Mouse (Mus musculus) liver, postnatal 0 days (tissue): ENCODE measurements around the gene Zfp398. TPM values are rescaled to one million over a fixed set of nuclear protein-coding genes. Genes with fewer than 3 reads are reported as not detected.

Source experiments
- ATAC-seq: fragments of 200-750 bp; cut with Nextera tagmentation; 2 replicates; pipeline ENCODE4 v1.8.0; 2017; ENCODE audit warnings: mild to moderate bottlenecking, moderate library complexity
- DNase-seq: peaks from one replicate; pipeline ENCODE4 v3.0.0-alpha.2; 2016
- H3K27ac ChIP-seq: fragments of 300-500 bp; sonication (generic); 2 replicates; pipeline ENCODE4 v1.5.1; 2014; ENCODE audit warnings: antibody characterized with exemption, moderate library complexity, mild to moderate bottlenecking, low read depth
- H3K27me3 ChIP-seq: fragments of 300-500 bp; sonication (generic); 2 replicates; pipeline ENCODE4 v1.6.1; 2014; ENCODE audit warnings: low read length, control low read depth, mixed read lengths; ENCODE audit not compliant: insufficient read depth
- H3K36me3 ChIP-seq: fragments of 300-500 bp; sonication (generic); replicated peaks from 2 replicates; pipeline ENCODE4 v1.6.1; 2014; ENCODE audit warnings: mild to moderate bottlenecking, control low read depth, low read length, moderate library complexity, mixed read lengths; ENCODE audit not compliant: insufficient read depth
- H3K4me1 ChIP-seq: fragments of 300-500 bp; sonication (generic); 2 replicates; pipeline ENCODE4 v1.6.1; 2014; ENCODE audit warnings: antibody characterized with exemption, mild to moderate bottlenecking, control low read depth; ENCODE audit not compliant: insufficient read depth
- H3K4me2 ChIP-seq: fragments of 300-500 bp; sonication (generic); 2 replicates; pipeline ENCODE4 v1.6.1; 2014; ENCODE audit warnings: low read depth, mild to moderate bottlenecking, low read length, moderate library complexity, mixed read lengths
- H3K4me3 ChIP-seq: fragments of 300-500 bp; sonication (generic); 2 replicates; pipeline ENCODE4 v1.5.1; 2014; ENCODE audit warnings: low read depth, low read length
- H3K9ac ChIP-seq: fragments of 300-500 bp; sonication (generic); replicated peaks from 2 replicates; pipeline ENCODE4 v1.6.1; 2014; ENCODE audit warnings: mild to moderate bottlenecking, moderate library complexity
- H3K9me3 ChIP-seq: fragments of 300-500 bp; sonication (generic); 2 replicates; pipeline ENCODE4 v1.6.1; 2016; ENCODE audit warnings: mild to moderate bottlenecking, control low read depth, low read length, mixed read lengths
- CTCF ChIP-seq: sonication (generic); IDR thresholded peaks from 2 replicates; pipeline ENCODE4 v1.5.1; 2016; ENCODE audit warnings: antibody characterized with exemption, low read depth
- EP300 ChIP-seq: IDR thresholded peaks from 2 replicates; pipeline ENCODE4 v1.6.1; 2016; ENCODE audit warnings: antibody characterized with exemption, low read depth, mild to moderate bottlenecking
- WGBS: fragments of 180-500 bp; shearing (Covaris S2); extraction: QIAGEN DNeasy Blood & Tissue Kit; methylation state at CpG from one replicate; pipeline ENCODE4 v1.1.7; 2014; ENCODE audit not compliant: insufficient replicate concordance; 5-methylcytosine and 5-hydroxymethylcytosine counted together
- polyA plus RNA-seq: library from polyadenylated mRNA; unstranded; fragments of >200 nt; fragmentation: Nextera tagmentation; extraction: Ambion mirVana; gene quantifications from 2 replicates; pipeline ENCODE4 v1.2.1, GENCODE M21; 2015

Gene Zfp398
- polyA plus RNA-seq, 1 experiment from 2014 or later = 1.6 TPM

- ATAC-seq (no peak), DNase-seq (no peak)
- H3K4me2 ChIP-seq = no peak overlapping the region
- no peaks in the 10 kb centered on the region for H3K9me3 ChIP-seq
- no peak overlapping the region for H3K4me3 ChIP-seq
- no peak overlapping the region for H3K27ac ChIP-seq
- TF ChIP-seq CTCF (no peak), EP300 (no peak)
- H3K9ac ChIP-seq = no peak overlapping the region
- no peaks in the 10 kb centered on the region for H3K27me3 ChIP-seq
- 88% methylated on average over 23 of the region's 23 CpGs for WGBS
- 0 out of 2 replicates have a peak, but pooled peaks cover 4% of the 10 kb centered on the region for H3K4me1 ChIP-seq
- no peaks in the 10 kb centered on the region for H3K36me3 ChIP-seq
Measured at GRCm38 (mm10) chr6:47819626-47820325, 15.7 kb upstream of the Zfp398 start.

- H3K4me2 ChIP-seq = no peak overlapping the region
- TF ChIP-seq EP300 = no peak
- TF ChIP-seq CTCF = no peak
- H3K9me3 ChIP-seq = no peaks in the 10 kb centered on the region
- H3K27me3 ChIP-seq = no peaks in the 10 kb centered on the region
- H3K27ac ChIP-seq = no peak overlapping the region
- ATAC-seq (no peak), DNase-seq (no peak)
- H3K36me3 ChIP-seq = no peaks in the 10 kb centered on the region
- H3K4me3 ChIP-seq = no peak overlapping the region
- no peak overlapping the region for H3K9ac ChIP-seq
- 82% methylated on average over 5 of the region's 5 CpGs for WGBS
- peaks cover 4% of the 10 kb centered on the region; the same call in 1 of the 2 replicates for H3K4me1 ChIP-seq
Measured at GRCm38 (mm10) chr6:47821236-47821635, 14.2 kb upstream of the Zfp398 start.

GRCm38 (mm10) chr6:47821776-47822175 is 13.7 kb upstream of the Zfp398 start:
- Histone ChIP-seq H3K4me1 (peaks cover 4% of the 10 kb centered on the region; the same call in 1 of the 2 replicates), H3K9me3 (no peaks in the 10 kb centered on the region), H3K9ac (no peak overlapping the region), H3K36me3 (no peaks in the 10 kb centered on the region), H3K4me3 (no peak overlapping the region), H3K4me2 (no peak overlapping the region), H3K27me3 (no peaks in the 10 kb centered on the region), H3K27ac (no peak overlapping the region)
- no peak for ATAC-seq
- WGBS = 81% methylated on average over 6 of the region's 6 CpGs
- no peak for TF ChIP-seq EP300
- no peak for TF ChIP-seq CTCF
- DNase-seq = no peak

- H3K4me2 ChIP-seq = no peak overlapping the region
- WGBS = 70% methylated on average over 2 of the region's 2 CpGs
- H3K4me3 ChIP-seq = no peak overlapping the region
- no peak overlapping the region for H3K27ac ChIP-seq
- H3K9me3 ChIP-seq = no peaks in the 10 kb centered on the region
- ATAC-seq = no peak
- peaks cover 5% of the 10 kb centered on the region for H3K4me1 ChIP-seq
- H3K36me3 ChIP-seq = no peaks in the 10 kb centered on the region
- H3K9ac ChIP-seq = no peak overlapping the region
- no peak for DNase-seq
- TF ChIP-seq CTCF = no peak
- no peak for TF ChIP-seq EP300
- no peaks in the 10 kb centered on the region for H3K27me3 ChIP-seq
Measured at GRCm38 (mm10) chr6:47824241-47824640, 11.2 kb upstream of the Zfp398 start.

- Histone ChIP-seq H3K9me3 (no peaks in the 10 kb centered on the region), H3K36me3 (no peaks in the 10 kb centered on the region), H3K9ac (no peak overlapping the region), H3K27me3 (no peaks in the 10 kb centered on the region), H3K4me3 (no peak overlapping the region), H3K4me1 (peaks cover 12% of the 10 kb centered on the region), H3K27ac (no peak overlapping the region), H3K4me2 (no peak overlapping the region)
- ATAC-seq = no peak
- no peak for TF ChIP-seq EP300
- TF ChIP-seq CTCF = 0 out of 2 replicates have a peak, but pooled peaks have one; percentile 5
- WGBS = 95% methylated on average over 4 of the region's 4 CpGs
- no peak for DNase-seq
Measured at GRCm38 (mm10) chr6:47827462-47827861, 8.0 kb upstream of the Zfp398 start.

- 40% methylated on average over 1 of the region's 1 CpGs for WGBS
- Histone ChIP-seq H3K36me3 (no peaks in the 10 kb centered on the region), H3K4me3 (no peak overlapping the region), H3K27me3 (no peaks in the 10 kb centered on the region), H3K4me1 (peaks cover 12% of the 10 kb centered on the region), H3K4me2 (peak overlapping the region; percentile 96; the same call in 1 of the 2 replicates), H3K9me3 (no peaks in the 10 kb centered on the region), H3K9ac (no peak overlapping the region), H3K27ac (no peak overlapping the region)
- no peak for TF ChIP-seq EP300
- peak; percentile 73 for TF ChIP-seq CTCF
- ATAC-seq (peak; percentile 33; the same call in 1 of the 2 replicates), DNase-seq (no peak)
Measured at GRCm38 (mm10) chr6:47828950-47829349, 6.5 kb upstream of the Zfp398 start.
